Mouse (Mus musculus): ENCODE results near the gene Mto1.

DNA sequence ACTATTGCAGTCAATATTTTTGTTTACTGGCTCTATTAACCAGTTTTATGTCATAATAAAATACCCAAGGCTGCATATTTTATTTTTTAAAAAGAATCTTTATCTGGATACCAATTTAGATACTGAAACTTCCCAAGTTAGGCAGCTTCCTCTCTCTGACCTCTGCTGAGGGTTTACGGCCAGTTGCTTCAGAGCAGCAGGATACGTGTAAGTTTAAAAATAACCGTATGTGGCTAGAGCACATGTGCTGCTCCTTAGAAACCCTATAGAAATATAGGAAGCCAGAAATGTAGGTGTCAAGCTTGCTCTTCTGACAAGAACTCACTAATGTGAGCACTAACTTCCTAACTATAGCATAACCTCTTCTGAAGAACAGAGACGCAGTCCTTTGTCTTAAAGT is 15.3 kb downstream of the Mto1 start:
- TF ChIP-seq CTCF (IDR thresholded peaks at IDR 0.05; ENCODE audit: low read depth), result no peak
- TF ChIP-seq EP300 (optimal IDR thresholded peaks at IDR 0.05), result no peak
